Mouse (Mus musculus): ENCODE measurements around the gene Hmgcs2. TPM values are rescaled to one million over a fixed set of nuclear protein-coding genes. Genes with fewer than 3 reads are reported as not detected.

Gene Hmgcs2
- polyA plus RNA-seq, 1 experiment from 2014 or later, result 754 TPM

GRCm38 (mm10) chr3:98291044-98291443 lies 10.8 kb downstream of the Hmgcs2 start:
- Histone ChIP-seq H3K27ac (ENCODE audit: low read depth, low read length) (no peak overlapping the region), H3K4me1 (replicated peaks; ENCODE audit: control insufficient read depth, insufficient read depth, low read length) (no peaks in the 10 kb centered on the region), H3K36me3 (ENCODE audit: control insufficient read depth, insufficient read depth) (peaks cover 60% of the 10 kb centered on the region), H3K4me3 (ENCODE audit: low read depth, low read length) (no peak overlapping the region), H3K9me3 (ENCODE audit: control insufficient read depth) (no peaks in the 10 kb centered on the region), H3K27me3 (replicated peaks; ENCODE audit: control insufficient read depth, insufficient read depth, low read length) (no peaks in the 10 kb centered on the region), H3K9ac (ENCODE audit: low read depth, low read length) (no peak overlapping the region), H3K4me2 (replicated peaks; ENCODE audit: low read depth) (no peak overlapping the region)
- WGBS, result 93% methylated on average over 9 of the region's 9 CpGs
- no peak for TF ChIP-seq CTCF (IDR thresholded peaks at IDR 0.05; ENCODE audit: low read depth)
- no peak for ATAC-seq

GRCm38 (mm10) chr3:98295965-98296364 lies 15.7 kb downstream of the Hmgcs2 start:
- H3K4me2 ChIP-seq (replicated peaks; ENCODE audit: low read depth), result no peak overlapping the region
- H3K27me3 ChIP-seq (replicated peaks; ENCODE audit: control insufficient read depth, insufficient read depth, low read length), result no peaks in the 10 kb centered on the region
- 68% methylated on average over 10 of the region's 10 CpGs for WGBS
- H3K9ac ChIP-seq (ENCODE audit: low read depth, low read length), result no peak overlapping the region
- H3K9me3 ChIP-seq (ENCODE audit: control insufficient read depth), result no peaks in the 10 kb centered on the region
- H3K4me3 ChIP-seq (ENCODE audit: low read depth, low read length), result no peak overlapping the region
- no peaks in the 10 kb centered on the region for H3K4me1 ChIP-seq (replicated peaks; ENCODE audit: control insufficient read depth, insufficient read depth, low read length)
- peaks cover 80% of the 10 kb centered on the region for H3K36me3 ChIP-seq (ENCODE audit: control insufficient read depth, insufficient read depth)
- no peak overlapping the region for H3K27ac ChIP-seq (ENCODE audit: low read depth, low read length)
- peak; percentile 31 for TF ChIP-seq CTCF (IDR thresholded peaks at IDR 0.05; ENCODE audit: low read depth)
- no peak for ATAC-seq

- H3K9ac ChIP-seq (ENCODE audit: low read depth, low read length), result no peak overlapping the region
- H3K4me2 ChIP-seq (replicated peaks; ENCODE audit: low read depth), result no peak overlapping the region
- no peaks in the 10 kb centered on the region for H3K4me1 ChIP-seq (replicated peaks; ENCODE audit: control insufficient read depth, insufficient read depth, low read length)
- H3K9me3 ChIP-seq (ENCODE audit: control insufficient read depth), result no peaks in the 10 kb centered on the region
- 94% methylated on average over 1 of the region's 1 CpGs for WGBS
- no peak overlapping the region for H3K4me3 ChIP-seq (ENCODE audit: low read depth, low read length)
- H3K27ac ChIP-seq (ENCODE audit: low read depth, low read length), result no peak overlapping the region
- peaks cover 76% of the 10 kb centered on the region for H3K36me3 ChIP-seq (ENCODE audit: control insufficient read depth, insufficient read depth)
- TF ChIP-seq CTCF (IDR thresholded peaks at IDR 0.05; ENCODE audit: low read depth), result no peak
- ATAC-seq, result no peak
- no peaks in the 10 kb centered on the region for H3K27me3 ChIP-seq (replicated peaks; ENCODE audit: control insufficient read depth, insufficient read depth, low read length)
Measured at GRCm38 (mm10) chr3:98299391-98300100, 19.3 kb downstream of the Hmgcs2 start.

GRCm38 (mm10) chr3:98300266-98300665 lies 20.0 kb downstream of the Hmgcs2 start:
- H3K27me3 ChIP-seq (replicated peaks; ENCODE audit: control insufficient read depth, insufficient read depth, low read length), result no peaks in the 10 kb centered on the region
- H3K36me3 ChIP-seq (ENCODE audit: control insufficient read depth, insufficient read depth), result peaks cover 72% of the 10 kb centered on the region
- H3K9me3 ChIP-seq (ENCODE audit: control insufficient read depth), result no peaks in the 10 kb centered on the region
- 84% methylated on average over 4 of the region's 4 CpGs for WGBS
- no peak overlapping the region for H3K27ac ChIP-seq (ENCODE audit: low read depth, low read length)
- no peak for TF ChIP-seq CTCF (IDR thresholded peaks at IDR 0.05; ENCODE audit: low read depth)
- ATAC-seq, result no peak
- no peak overlapping the region for H3K4me3 ChIP-seq (ENCODE audit: low read depth, low read length)
- H3K9ac ChIP-seq (ENCODE audit: low read depth, low read length), result no peak overlapping the region
- H3K4me2 ChIP-seq (replicated peaks; ENCODE audit: low read depth), result no peak overlapping the region
- no peaks in the 10 kb centered on the region for H3K4me1 ChIP-seq (replicated peaks; ENCODE audit: control insufficient read depth, insufficient read depth, low read length)

GRCm38 (mm10) chr3:98301761-98302160 lies 21.5 kb downstream of the Hmgcs2 start:
- Histone ChIP-seq H3K36me3 (ENCODE audit: control insufficient read depth, insufficient read depth) (peaks cover 61% of the 10 kb centered on the region), H3K27me3 (replicated peaks; ENCODE audit: control insufficient read depth, insufficient read depth, low read length) (no peaks in the 10 kb centered on the region), H3K4me3 (ENCODE audit: low read depth, low read length) (no peak overlapping the region), H3K27ac (ENCODE audit: low read depth, low read length) (no peak overlapping the region), H3K4me1 (replicated peaks; ENCODE audit: control insufficient read depth, insufficient read depth, low read length) (no peaks in the 10 kb centered on the region), H3K9ac (ENCODE audit: low read depth, low read length) (no peak overlapping the region), H3K4me2 (replicated peaks; ENCODE audit: low read depth) (no peak overlapping the region), H3K9me3 (ENCODE audit: control insufficient read depth) (no peaks in the 10 kb centered on the region)
- 88% methylated on average over 3 of the region's 3 CpGs for WGBS
- TF ChIP-seq CTCF (IDR thresholded peaks at IDR 0.05; ENCODE audit: low read depth), result no peak
- no peak for ATAC-seq

- 87% methylated on average over 6 of the region's 6 CpGs for WGBS
- H3K4me3 ChIP-seq (ENCODE audit: low read depth, low read length), result no peak overlapping the region
- no peaks in the 10 kb centered on the region for H3K9me3 ChIP-seq (ENCODE audit: control insufficient read depth)
- H3K36me3 ChIP-seq (ENCODE audit: control insufficient read depth, insufficient read depth), result peaks cover 22% of the 10 kb centered on the region
- no peaks in the 10 kb centered on the region for H3K4me1 ChIP-seq (replicated peaks; ENCODE audit: control insufficient read depth, insufficient read depth, low read length)
- no peaks in the 10 kb centered on the region for H3K27me3 ChIP-seq (replicated peaks; ENCODE audit: control insufficient read depth, insufficient read depth, low read length)
- no peak overlapping the region for H3K9ac ChIP-seq (ENCODE audit: low read depth, low read length)
- no peak for ATAC-seq
- H3K27ac ChIP-seq (ENCODE audit: low read depth, low read length), result no peak overlapping the region
- no peak overlapping the region for H3K4me2 ChIP-seq (replicated peaks; ENCODE audit: low read depth)
- no peak for TF ChIP-seq CTCF (IDR thresholded peaks at IDR 0.05; ENCODE audit: low read depth)
Measured at GRCm38 (mm10) chr3:98308606-98309005, 28.4 kb downstream of the Hmgcs2 start.

Measured in intestine, postnatal 0 days (tissue).